Mouse (Mus musculus) stomach, postnatal 0 days (tissue): ENCODE data around the gene Gatc.

Source experiments
- CTCF ChIP-seq: IDR thresholded peaks from 2 replicates; pipeline ENCODE4 v1.5.1; 2016; ENCODE audit warnings: antibody characterized with exemption, low read depth, mild to moderate bottlenecking, moderate library complexity
- EP300 ChIP-seq: optimal IDR thresholded peaks from 2 replicates; pipeline ENCODE3; 2016; ENCODE audit warnings: antibody characterized with exemption

DNA sequence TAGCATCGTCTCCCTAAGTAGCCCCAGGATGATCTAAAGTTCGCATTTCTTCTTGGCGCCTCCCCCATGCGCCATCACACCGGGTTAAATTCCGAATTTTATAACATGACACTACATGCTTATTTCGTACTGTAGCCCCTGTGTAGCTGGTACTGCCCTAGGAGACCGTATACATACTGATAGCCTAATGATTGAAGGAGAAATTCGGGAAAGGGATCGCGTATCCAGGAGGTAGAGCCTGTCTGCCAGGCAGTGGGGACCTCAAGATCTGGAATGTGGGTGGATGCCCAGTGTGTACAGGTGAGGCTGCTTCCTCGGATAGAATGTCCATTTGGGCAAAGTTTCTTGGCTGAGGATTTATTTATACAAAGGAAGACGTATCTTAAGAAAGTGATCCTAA lies 39.4 kb downstream of the Gatc start:
- TF ChIP-seq CTCF: no peak
- no peak for TF ChIP-seq EP300
